Mouse (Mus musculus) layer of hippocampus, adult 9-11 months (tissue): ENCODE results near the gene Crybg3.
A peak's percentile ranks its signal among the peaks of the same experiment; 100 is the strongest.

Source experiments
- DNase-seq: peaks from one replicate; pipeline ENCODE4 v3.0.0; 2022

Gene Crybg3

GRCm38 (mm10) chr16:59600311-59601251 is at the start of gene Crybg3:
Gene Crybg3 (minus strand): TSS chr16:59600979.
- peak; percentile 41 for DNase-seq

- no peak for DNase-seq
These were observed 43.0 kb upstream of the Crybg3 start for GRCm38 (mm10) chr16:59643766-59644165.

DNA sequence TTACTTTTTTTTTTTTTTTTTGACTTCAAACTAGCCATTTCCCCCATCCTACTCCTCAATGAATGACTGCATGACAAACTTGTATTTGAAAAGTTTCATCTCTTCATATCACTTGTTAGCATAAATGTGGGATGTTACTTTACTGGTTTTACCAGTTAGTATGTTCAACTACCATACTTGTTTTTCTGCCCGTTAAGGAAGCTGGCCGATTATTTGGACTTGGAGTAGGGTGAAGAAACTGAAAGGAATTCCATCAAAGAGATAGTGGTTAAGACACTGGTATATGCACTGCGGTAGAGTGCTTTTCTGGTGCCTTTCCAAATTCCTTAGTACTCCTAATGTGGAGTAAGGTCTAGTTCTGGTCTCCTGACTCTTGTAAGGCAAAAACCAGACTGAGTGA is 39.2 kb upstream of the Crybg3 start:
- no peak for DNase-seq

DNA sequence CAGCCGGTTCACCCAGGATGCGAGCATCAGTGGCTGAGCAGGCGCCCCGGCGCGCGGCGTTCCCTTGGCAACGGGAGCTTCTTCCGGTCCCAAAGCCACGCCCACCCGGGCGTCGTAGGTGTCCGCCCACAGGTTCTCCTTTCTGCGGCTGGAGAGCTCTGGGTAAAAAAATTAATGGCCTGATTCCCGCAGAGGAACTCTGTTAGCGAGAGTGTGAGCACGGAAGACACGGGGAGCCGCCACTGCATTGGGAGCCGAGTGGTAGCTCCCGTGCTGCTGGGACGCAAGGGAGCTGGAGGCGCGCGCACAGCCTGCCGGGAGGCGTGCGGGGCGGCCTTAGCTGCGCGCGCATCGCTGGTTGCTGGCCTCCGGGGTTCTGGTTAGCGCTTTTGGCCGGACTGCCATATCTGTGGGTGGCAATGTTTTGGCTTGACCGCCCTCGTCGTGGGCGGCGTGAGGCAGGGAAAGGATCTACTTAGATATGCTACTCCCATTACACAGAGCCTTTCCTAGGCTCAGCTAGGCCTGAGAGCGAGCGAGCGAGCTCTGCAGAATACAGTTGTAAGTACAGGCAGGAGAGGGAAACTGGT is 38.4 kb upstream of the Crybg3 start, which contains the start of gene Arl6:
Gene Arl6 (minus strand): TSS at position 290 of the 590 bp plus-strand sequence.
- DNase-seq = peak; percentile 96

GRCm38 (mm10) chr16:59634598-59634997 is 33.8 kb upstream of the Crybg3 start:
- DNase-seq = no peak

- no peak for DNase-seq
These were observed 20.8 kb upstream of the Crybg3 start for GRCm38 (mm10) chr16:59621554-59621953.

GRCm38 (mm10) chr16:59617167-59617566 is 16.4 kb upstream of the Crybg3 start:
- DNase-seq = peak; percentile 20

- no peak for DNase-seq
These were observed 14.9 kb upstream of the Crybg3 start for GRCm38 (mm10) chr16:59615675-59616074.

DNA sequence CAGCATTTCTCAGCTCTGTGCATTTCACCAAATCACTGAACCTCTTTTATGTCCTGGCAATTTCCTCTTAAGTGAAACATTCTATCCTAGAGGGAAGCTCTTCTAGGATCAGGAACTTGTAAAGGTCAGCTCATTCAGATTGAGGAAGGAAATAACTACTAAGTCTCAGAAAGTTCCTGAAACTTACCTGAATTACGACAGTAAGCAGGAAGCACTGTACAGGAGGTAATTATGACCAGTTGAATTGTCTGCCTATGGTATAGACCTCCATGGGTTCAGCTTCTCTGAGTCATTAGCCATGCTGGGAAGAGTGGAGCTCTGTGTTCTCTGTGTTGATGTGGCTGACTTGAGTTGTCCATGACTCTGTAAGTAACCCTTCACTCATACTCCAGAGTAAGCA is 10.0 kb upstream of the Crybg3 start:
- DNase-seq = no peak

GRCm38 (mm10) chr16:59604078-59604781 is 3.5 kb upstream of the Crybg3 start:
- peak; percentile 6 for DNase-seq

- DNase-seq = no peak
These were observed 1.1 kb downstream of the Crybg3 start for GRCm38 (mm10) chr16:59599411-59600265.

DNA sequence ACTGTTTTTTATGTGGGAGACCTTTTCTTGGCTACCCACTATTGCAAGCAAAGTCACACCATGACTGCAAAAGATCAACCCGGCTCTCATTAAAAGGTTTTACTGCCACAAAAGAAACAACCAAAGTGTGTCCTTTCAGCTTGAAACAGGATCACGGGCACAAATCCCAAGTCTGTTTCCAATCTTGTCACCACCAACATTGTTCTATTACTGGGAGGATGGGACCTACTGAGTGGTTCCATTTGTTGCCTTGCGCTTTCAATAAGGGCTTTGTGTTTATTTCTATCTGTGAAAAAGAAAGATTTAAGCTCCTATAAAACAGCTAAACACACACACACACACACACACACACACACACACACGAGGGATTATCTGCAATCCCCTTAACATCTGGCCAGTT is 1.8 kb downstream of the Crybg3 start:
- no peak for DNase-seq

DNA sequence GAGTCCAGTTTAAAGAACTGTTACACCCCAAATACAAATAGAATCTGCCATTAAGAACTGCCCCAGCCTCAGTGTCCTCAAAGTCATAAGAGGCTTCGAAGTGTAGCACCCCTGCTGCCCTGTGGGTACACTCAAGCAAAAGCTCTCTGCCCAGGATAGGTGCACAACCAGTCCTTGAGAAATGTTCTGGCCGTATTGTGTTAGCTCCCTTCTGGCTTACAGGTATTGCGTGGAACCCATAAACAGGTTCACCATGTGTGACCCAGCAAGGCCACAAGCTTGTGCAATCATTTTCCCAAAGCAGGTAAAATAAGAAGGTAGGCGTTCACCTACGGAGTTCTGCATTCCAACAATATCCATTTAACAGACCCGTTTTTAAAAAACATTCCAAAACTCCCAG is 3.5 kb downstream of the Crybg3 start:
- no peak for DNase-seq

GRCm38 (mm10) chr16:59594714-59595113 is 6.1 kb downstream of the Crybg3 start:
- DNase-seq = no peak

DNA sequence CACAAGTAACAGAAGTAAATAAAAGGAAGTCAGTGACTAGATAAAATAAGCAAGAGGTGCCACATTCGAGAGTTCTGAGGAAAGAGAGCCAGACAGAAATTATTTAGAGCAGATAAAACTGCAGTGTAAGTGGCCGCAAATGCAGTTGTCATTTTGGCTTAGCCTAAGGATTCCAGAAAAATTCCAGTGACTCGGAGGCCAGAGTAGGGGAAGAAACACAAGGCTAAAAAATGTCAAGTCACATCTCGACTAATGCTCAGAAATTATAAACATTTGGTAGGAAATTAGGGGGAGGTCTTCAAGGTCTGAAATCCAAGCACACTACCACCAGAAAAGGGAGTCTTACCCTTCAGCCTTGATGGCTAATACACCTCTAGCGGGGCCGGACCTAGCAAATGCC is 10.0 kb downstream of the Crybg3 start:
- DNase-seq = no peak

GRCm38 (mm10) chr16:59588351-59589025 is 12.3 kb downstream of the Crybg3 start:
- DNase-seq = no peak

DNA sequence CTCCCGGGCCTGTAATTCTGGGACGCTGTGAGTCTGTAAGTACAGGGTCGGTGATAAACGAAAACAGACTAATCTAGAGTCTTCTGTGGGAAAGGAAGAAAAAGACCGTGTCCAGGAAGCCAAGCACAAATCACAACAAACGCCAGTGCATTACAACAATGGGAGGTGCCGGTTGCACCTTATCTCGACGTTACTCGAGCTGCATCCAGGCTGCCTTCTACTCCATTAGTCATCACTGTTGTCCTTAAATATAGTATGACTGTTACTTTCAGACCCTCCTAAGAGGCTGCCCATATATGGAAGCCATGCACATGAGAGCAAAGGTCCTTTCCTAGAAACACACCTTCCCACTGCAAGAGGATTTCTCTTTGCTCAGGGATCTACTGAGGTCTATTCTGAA is 13.0 kb downstream of the Crybg3 start:
- DNase-seq = no peak

GRCm38 (mm10) chr16:59586911-59587310 is 13.9 kb downstream of the Crybg3 start:
- DNase-seq = no peak

DNA sequence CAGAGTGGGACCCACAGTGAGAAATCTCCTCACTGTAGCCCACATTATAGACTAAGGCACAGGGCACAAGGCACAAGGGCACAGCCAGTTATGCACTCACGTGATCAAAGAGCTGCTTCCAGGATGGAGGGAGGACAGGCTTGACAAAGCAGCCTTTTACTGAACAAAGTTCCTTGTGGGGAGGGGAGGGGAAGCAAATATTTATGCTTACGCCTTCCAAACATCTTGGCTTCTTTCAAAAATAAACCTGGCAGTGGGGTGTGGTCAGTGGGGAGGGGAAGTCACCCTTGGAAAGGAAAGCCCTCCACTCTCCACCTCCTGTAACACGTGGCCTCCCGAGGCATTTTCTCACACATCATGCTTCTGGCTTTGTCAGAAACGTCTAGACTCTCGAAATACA is 14.5 kb downstream of the Crybg3 start:
- DNase-seq = no peak

DNA sequence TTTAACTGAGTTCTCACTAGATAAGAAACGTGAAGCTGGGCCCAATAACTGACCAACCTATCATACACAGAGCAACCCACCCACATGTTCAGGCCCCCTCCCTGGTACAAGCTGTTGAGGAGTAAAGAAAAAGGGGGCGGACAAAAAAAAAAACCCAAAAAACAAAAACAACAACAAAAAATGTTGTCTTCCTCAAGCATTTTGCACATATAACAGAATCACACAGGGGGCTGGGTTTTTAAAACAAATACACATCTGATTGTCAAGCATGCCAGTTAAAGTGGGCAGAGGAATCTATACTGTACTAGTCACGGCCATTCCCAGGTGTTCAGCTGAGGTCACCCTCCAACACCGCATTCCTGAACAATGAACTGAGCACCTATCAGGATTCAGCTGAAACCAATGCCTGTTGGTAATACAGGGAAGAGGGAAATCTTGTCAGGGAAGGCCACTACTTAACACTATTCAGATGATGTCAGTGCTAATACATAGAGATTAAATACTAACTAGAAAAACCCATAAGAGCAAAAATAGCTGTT is 15.0 kb downstream of the Crybg3 start:
- DNase-seq = no peak

GRCm38 (mm10) chr16:59583515-59583914 is 17.3 kb downstream of the Crybg3 start:
- no peak for DNase-seq

DNA sequence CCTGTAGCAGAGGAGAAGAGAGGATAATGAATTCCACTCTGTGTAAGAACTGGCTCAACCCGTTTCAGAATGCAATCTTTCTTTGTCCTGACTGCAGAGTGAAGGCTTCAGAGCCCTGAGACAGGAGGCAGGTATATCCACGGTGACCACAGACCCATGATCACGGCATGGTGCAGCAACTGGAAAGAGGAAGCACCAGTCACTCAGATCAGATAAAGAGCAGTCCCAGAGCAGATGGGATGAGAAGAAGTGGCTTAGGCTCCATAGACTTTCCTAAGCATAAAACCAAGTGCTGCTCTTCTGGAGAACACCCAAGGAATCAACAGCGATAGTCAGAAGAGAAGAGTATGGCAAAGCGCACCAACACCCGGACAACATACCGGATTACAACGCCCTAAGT is 21.5 kb downstream of the Crybg3 start:
- no peak for DNase-seq
